Mouse (Mus musculus): ENCODE data around the gene Ogg1. TPM values are rescaled to one million over a fixed set of nuclear protein-coding genes. Genes with fewer than 3 reads are reported as not detected.
"Not testable (repeated sequence)": the region's sequence is repeated elsewhere in the genome, so short reads cannot be mapped to it uniquely, and the experiment has no call there.

Ogg1 gene
- total RNA-seq, 2 experiments from 2014 or later: 5.5 to 6.4 TPM

- intact Hi-C loops (cut with DNase I): loop anchor here (10.0 kb wide), 1 partner anchor 903 kb away; no protein-coding TSS in a partner anchor
- DNase-seq (ENCODE audit: extremely low spot score in 1 of 2, low spot score in 2 of 2): peak; percentile 46 to 55
These were observed 18.6 kb upstream of the Ogg1 start for GRCm38 (mm10) chr6:113308141-113308540.

GRCm38 (mm10) chr6:113315972-113316371 is 10.8 kb upstream of the Ogg1 start:
- DNase-seq (ENCODE audit: extremely low spot score in 1 of 2, low spot score in 2 of 2): no peak
- intact Hi-C loops (cut with DNase I): loop anchor here (10.0 kb wide), 1 partner anchor 261 kb away; no protein-coding TSS in a partner anchor

GRCm38 (mm10) chr6:113329396-113329795 is 2.6 kb downstream of the Ogg1 start:
- intact Hi-C loops (cut with DNase I): no loop called here

GRCm38 (mm10) chr6:113330547-113330946 is 3.8 kb downstream of the Ogg1 start:
- intact Hi-C loops (cut with DNase I): no loop called here
- DNase-seq (ENCODE audit: extremely low spot score in 1 of 2, low spot score in 2 of 2): no peak

More at GRCm38 (mm10) chr6:113329396-113329795, 2.6 kb downstream of the Ogg1 start:
- no peak for DNase-seq (ENCODE audit: extremely low spot score in 1 of 2, low spot score in 2 of 2)

- intact Hi-C loops (cut with DNase I): no loop called here
- DNase-seq (ENCODE audit: extremely low spot score in 1 of 2, low spot score in 2 of 2): no peak
These were observed 4.9 kb downstream of the Ogg1 start for GRCm38 (mm10) chr6:113331721-113332120.

- intact Hi-C loops (cut with DNase I); DNase-seq (ENCODE audit: extremely low spot score in 1 of 2, low spot score in 2 of 2): not testable (repeated sequence)
These were observed 6.0 kb downstream of the Ogg1 start for GRCm38 (mm10) chr6:113332734-113333133.

- peak; percentile 78 to 87 for DNase-seq (ENCODE audit: extremely low spot score in 1 of 2, low spot score in 2 of 2)
- intact Hi-C loops (cut with DNase I): no loop called here
These were observed 6.6 kb downstream of the Ogg1 start for GRCm38 (mm10) chr6:113333137-113333950.

- DNase-seq (ENCODE audit: extremely low spot score in 1 of 2, low spot score in 2 of 2): no peak
- intact Hi-C loops (cut with DNase I): no loop called here
These were observed 7.4 kb downstream of the Ogg1 start for GRCm38 (mm10) chr6:113334216-113334615.

GRCm38 (mm10) chr6:113336852-113337620 is 10.3 kb downstream of the Ogg1 start:
- intact Hi-C loops (cut with DNase I): no loop called here
- peak in 1 of 2 experiments; percentile 51 for DNase-seq (ENCODE audit: extremely low spot score in 1 of 2, low spot score in 2 of 2)

- peak in 1 of 2 experiments; percentile 39 for DNase-seq (ENCODE audit: extremely low spot score in 1 of 2, low spot score in 2 of 2)
- intact Hi-C loops (cut with DNase I): no loop called here
These were observed 14.8 kb downstream of the Ogg1 start for GRCm38 (mm10) chr6:113341574-113341973.

GRCm38 (mm10) chr6:113342297-113342696 is 15.5 kb downstream of the Ogg1 start:
- DNase-seq (ENCODE audit: extremely low spot score in 1 of 2, low spot score in 2 of 2): peak in 1 of 2 experiments; percentile 32
- intact Hi-C loops (cut with DNase I): no loop called here

- intact Hi-C loops (cut with DNase I): no loop called here
- peak; percentile 64 to 88 for DNase-seq (ENCODE audit: extremely low spot score in 1 of 2, low spot score in 2 of 2)
These were observed 16.7 kb downstream of the Ogg1 start, which contains the start of gene Camk1 for GRCm38 (mm10) chr6:113343177-113344092. Gene Camk1, minus strand, starts transcription at chr6:113343984.

- intact Hi-C loops (cut with DNase I): no loop called here
- DNase-seq (ENCODE audit: extremely low spot score in 1 of 2, low spot score in 2 of 2): peak in 1 of 2 experiments; percentile 89
These were observed 17.5 kb downstream of the Ogg1 start for GRCm38 (mm10) chr6:113344321-113344720.

- intact Hi-C loops (cut with DNase I): no loop called here
- DNase-seq (ENCODE audit: extremely low spot score in 1 of 2, low spot score in 2 of 2): no peak
These were observed 20.1 kb downstream of the Ogg1 start for GRCm38 (mm10) chr6:113346897-113347296.

- intact Hi-C loops (cut with DNase I): no loop called here
- DNase-seq (ENCODE audit: extremely low spot score in 1 of 2, low spot score in 2 of 2): no peak
These were observed 23.8 kb downstream of the Ogg1 start for GRCm38 (mm10) chr6:113350538-113350937.

GRCm38 (mm10) chr6:113351161-113351560 is 24.4 kb downstream of the Ogg1 start:
- intact Hi-C loops (cut with DNase I): no loop called here
- DNase-seq (ENCODE audit: extremely low spot score in 1 of 2, low spot score in 2 of 2): no peak

- intact Hi-C loops (cut with DNase I): no loop called here
- DNase-seq (ENCODE audit: extremely low spot score in 1 of 2, low spot score in 2 of 2): no peak
These were observed 24.9 kb downstream of the Ogg1 start for GRCm38 (mm10) chr6:113351653-113352052.

- no peak for DNase-seq (ENCODE audit: extremely low spot score in 1 of 2, low spot score in 2 of 2)
- intact Hi-C loops (cut with DNase I): no loop called here
These were observed 26.0 kb downstream of the Ogg1 start for GRCm38 (mm10) chr6:113352820-113353219.

- DNase-seq (ENCODE audit: extremely low spot score in 1 of 2, low spot score in 2 of 2): no peak
- intact Hi-C loops (cut with DNase I): no loop called here
These were observed 26.9 kb downstream of the Ogg1 start for GRCm38 (mm10) chr6:113353696-113354095.
